Mouse (Mus musculus) midbrain, embryonic 10.5 days (tissue): ENCODE results near the gene Abl1. TPM values are rescaled to one million over a fixed set of nuclear protein-coding genes. Genes with fewer than 3 reads are reported as not detected.

Experiments used
- DNase-seq: peaks from one replicate; pipeline ENCODE4 v3.0.0-alpha.2; 2017; ENCODE audit warnings: low spot score
- H3K27ac ChIP-seq: fragments of 300-500 bp; sonication (generic); replicated peaks from 2 replicates; pipeline ENCODE4 v1.5.1; 2016; ENCODE audit warnings: mild to moderate bottlenecking
- H3K27me3 ChIP-seq: fragments of 300-500 bp; sonication (generic); 2 replicates; pipeline ENCODE4 v1.6.1; 2016; ENCODE audit warnings: low read depth, mild to moderate bottlenecking; ENCODE audit not compliant: poor library complexity, severe bottlenecking
- H3K36me3 ChIP-seq: fragments of 300-500 bp; sonication (generic); 2 replicates; pipeline ENCODE4 v1.6.1; 2016; ENCODE audit warnings: mild to moderate bottlenecking, moderate library complexity
- H3K4me1 ChIP-seq: fragments of 300-500 bp; sonication (generic); 2 replicates; pipeline ENCODE4 v1.6.1; 2016
- H3K4me3 ChIP-seq: fragments of 300-500 bp; sonication (generic); 2 replicates; pipeline ENCODE4 v1.5.1; 2016; ENCODE audit warnings: mild to moderate bottlenecking, moderate library complexity
- H3K9me3 ChIP-seq: fragments of 300-500 bp; sonication (generic); replicated peaks from 2 replicates; pipeline ENCODE4 v1.6.1; 2016; ENCODE audit warnings: mild to moderate bottlenecking
- WGBS: fragments of 180-500 bp; shearing (Covaris S2); methylation state at CpG from one replicate; pipeline ENCODE4 v1.1.7; 2016; 5-methylcytosine and 5-hydroxymethylcytosine counted together
- polyA plus RNA-seq: library from polyadenylated mRNA; unstranded; fragments of >200 nt; fragmentation: Nextera tagmentation; extraction: Ambion mirVana; gene quantifications from 2 replicates; pipeline ENCODE4 v1.2.1, GENCODE M21; 2016

Gene Abl1
- polyA plus RNA-seq, 1 experiment from 2014 or later, result 44.2 TPM

- Histone ChIP-seq H3K4me3 (no peak overlapping the region), H3K4me1 (no peaks in the 10 kb centered on the region; the same call in 1 of the 2 replicates), H3K27ac (no peak overlapping the region), H3K36me3 (no peaks in the 10 kb centered on the region; the same call in 1 of the 2 replicates), H3K27me3 (no peaks in the 10 kb centered on the region), H3K9me3 (no peaks in the 10 kb centered on the region)
- DNase-seq, result no peak
- WGBS, result 87% methylated on average over 3 of the region's 3 CpGs
Observed at GRCm38 (mm10) chr2:31732497-31732896, 44.3 kb downstream of the Abl1 start.

DNA sequence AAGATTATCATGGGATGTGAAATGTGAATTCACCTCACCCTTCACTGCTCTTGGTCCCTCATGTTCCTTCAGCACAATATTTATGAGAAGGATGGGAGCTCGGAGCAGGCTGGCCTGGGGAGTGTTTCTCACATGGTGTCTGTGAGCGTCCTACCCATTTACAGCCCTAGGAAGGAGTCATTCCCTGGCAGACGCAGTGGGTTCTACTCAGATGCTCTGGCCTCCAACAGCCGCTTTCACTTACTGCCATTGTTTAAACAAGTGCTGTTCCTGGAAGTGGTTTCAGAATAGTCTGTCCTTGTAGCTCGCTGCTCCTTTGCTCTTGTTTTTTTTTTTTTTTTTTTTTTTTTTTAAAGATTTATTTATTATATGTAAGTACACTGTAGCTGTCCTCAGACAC lies 45.4 kb downstream of the Abl1 start:
- Histone ChIP-seq H3K36me3 (no peaks in the 10 kb centered on the region; the same call in 1 of the 2 replicates), H3K9me3 (no peaks in the 10 kb centered on the region), H3K27ac (no peak overlapping the region), H3K4me3 (no peak overlapping the region), H3K4me1 (no peaks in the 10 kb centered on the region; the same call in 1 of the 2 replicates), H3K27me3 (no peaks in the 10 kb centered on the region)
- 81% methylated on average over 5 of the region's 5 CpGs for WGBS
- DNase-seq, result no peak

DNA sequence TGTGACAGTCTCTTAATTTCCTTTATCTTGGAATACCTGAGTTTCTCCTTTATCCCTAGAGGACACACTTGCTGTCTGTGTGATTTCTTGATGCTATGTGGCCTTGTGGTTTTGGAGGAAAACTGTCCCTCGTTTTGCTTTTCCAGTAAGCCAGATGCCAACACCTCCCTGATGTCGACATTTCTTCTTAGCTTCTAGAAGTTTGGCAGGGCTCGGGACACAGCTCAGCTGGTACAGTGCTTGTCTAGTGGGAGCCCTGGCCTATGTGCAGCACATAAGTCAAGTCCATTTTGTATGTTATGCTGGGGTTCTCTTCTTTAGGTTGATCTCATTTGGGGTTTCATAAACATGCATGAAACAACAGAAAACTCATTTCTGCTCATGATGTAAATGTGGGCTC lies 50.9 kb downstream of the Abl1 start:
- Histone ChIP-seq H3K9me3 (no peaks in the 10 kb centered on the region), H3K4me3 (no peak overlapping the region), H3K4me1 (peaks cover 5% of the 10 kb centered on the region; the same call in 1 of the 2 replicates), H3K36me3 (no peaks in the 10 kb centered on the region; the same call in 1 of the 2 replicates), H3K27ac (no peak overlapping the region), H3K27me3 (no peaks in the 10 kb centered on the region)
- WGBS, result 79% methylated on average over 3 of the region's 3 CpGs
- no peak for DNase-seq

DNA sequence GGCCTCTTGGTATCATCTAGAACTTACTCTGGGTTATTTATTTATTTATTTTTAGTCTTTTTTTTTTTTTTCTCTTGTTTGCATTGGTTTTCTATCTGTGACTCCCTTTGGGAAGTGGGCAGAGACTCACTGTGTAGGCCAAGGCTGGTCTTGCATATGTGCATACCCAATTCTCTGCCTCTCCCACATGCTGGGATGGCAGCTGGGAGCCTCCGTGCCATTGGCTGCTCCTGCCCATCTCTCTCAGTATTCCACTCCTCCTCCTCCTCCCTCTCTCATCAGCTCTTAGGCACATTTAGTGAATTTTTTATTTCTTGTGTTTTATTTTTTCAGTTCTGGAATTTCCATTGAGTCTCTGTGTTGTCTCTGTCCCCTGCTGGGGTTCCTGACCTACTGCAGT lies 53.6 kb downstream of the Abl1 start:
- H3K9me3 ChIP-seq, result no peaks in the 10 kb centered on the region
- H3K27ac ChIP-seq, result no peak overlapping the region
- H3K36me3 ChIP-seq, result no peaks in the 10 kb centered on the region
- H3K27me3 ChIP-seq, result no peaks in the 10 kb centered on the region
- no peak overlapping the region for H3K4me3 ChIP-seq
- peaks cover 28% of the 10 kb centered on the region for H3K4me1 ChIP-seq
- no peak for DNase-seq
- 39% methylated on average over 1 of the region's 1 CpGs for WGBS

- WGBS, result 54% methylated on average over 7 of the region's 7 CpGs
- Histone ChIP-seq H3K4me3 (no peak overlapping the region), H3K27me3 (no peaks in the 10 kb centered on the region), H3K4me1 (peaks cover 32% of the 10 kb centered on the region), H3K27ac (no peak overlapping the region), H3K9me3 (no peaks in the 10 kb centered on the region), H3K36me3 (no peaks in the 10 kb centered on the region)
- DNase-seq, result no peak
Observed at GRCm38 (mm10) chr2:31742134-31742533, 54.0 kb downstream of the Abl1 start.

DNA sequence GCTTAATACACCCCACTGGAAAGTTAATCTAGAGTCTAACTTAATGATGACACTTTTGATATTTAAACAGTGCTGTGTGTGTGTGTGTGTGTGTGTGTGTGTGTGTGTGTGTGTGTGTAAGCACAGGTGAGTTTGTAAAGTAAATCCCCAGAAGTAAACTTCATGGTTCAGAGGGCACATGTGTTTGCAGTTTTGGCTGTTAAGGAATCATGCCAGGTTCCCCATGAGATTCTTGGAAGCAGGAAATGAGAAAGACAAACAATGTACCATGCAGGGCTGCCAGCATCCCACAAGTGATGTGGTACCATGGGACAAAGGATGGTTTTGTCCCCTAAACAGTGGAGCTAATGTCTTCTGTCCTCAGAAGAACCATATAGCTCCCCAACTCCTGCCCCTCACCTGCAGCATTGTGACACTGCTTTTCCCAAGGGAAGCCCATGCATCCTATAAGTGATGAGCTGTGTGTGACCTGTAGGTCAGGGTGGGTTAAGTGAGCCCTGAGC lies 57.6 kb downstream of the Abl1 start:
- peaks cover 53% of the 10 kb centered on the region for H3K4me1 ChIP-seq
- no peak overlapping the region for H3K4me3 ChIP-seq
- H3K27ac ChIP-seq, result no peak overlapping the region
- H3K36me3 ChIP-seq, result no peaks in the 10 kb centered on the region
- H3K27me3 ChIP-seq, result no peaks in the 10 kb centered on the region
- DNase-seq, result no peak
- H3K9me3 ChIP-seq, result no peaks in the 10 kb centered on the region

DNA sequence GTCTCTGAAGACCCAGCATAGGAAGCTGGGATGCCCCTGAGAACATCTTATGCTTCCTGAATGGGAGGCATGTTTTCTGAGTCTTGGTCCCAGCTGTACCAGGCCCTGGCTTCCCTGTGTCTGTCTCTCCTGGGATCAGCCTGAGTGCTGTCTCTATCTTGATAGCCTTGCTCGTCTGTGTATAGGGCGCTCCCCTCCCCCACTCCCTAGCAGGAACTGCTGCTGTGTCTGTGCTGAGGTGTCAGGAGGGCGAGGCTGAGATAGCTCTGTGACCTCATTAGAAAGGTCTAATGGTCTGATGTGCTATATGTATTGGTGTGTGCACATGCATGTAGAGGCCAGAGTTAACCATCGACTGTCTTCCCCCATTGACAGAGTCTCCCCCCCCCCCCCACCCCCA lies 58.7 kb downstream of the Abl1 start:
- Histone ChIP-seq H3K27me3 (no peaks in the 10 kb centered on the region), H3K9me3 (no peaks in the 10 kb centered on the region), H3K4me1 (peaks cover 52% of the 10 kb centered on the region), H3K36me3 (no peaks in the 10 kb centered on the region), H3K4me3 (no peak overlapping the region), H3K27ac (no peak overlapping the region)
- 58% methylated on average over 4 of the region's 4 CpGs for WGBS
- no peak for DNase-seq

GRCm38 (mm10) chr2:31749046-31749709 lies 61.0 kb downstream of the Abl1 start:
- DNase-seq, result peak; percentile 40
- H3K9me3 ChIP-seq, result peaks cover 6% of the 10 kb centered on the region; the same call in 1 of the 2 replicates
- peak overlapping the region; percentile 22 for H3K4me3 ChIP-seq
- H3K36me3 ChIP-seq, result 0 out of 2 replicates have a peak, but pooled peaks cover 7% of the 10 kb centered on the region
- WGBS, result 23% methylated on average over 10 of the region's 10 CpGs
- peak overlapping the region; percentile 70 for H3K27ac ChIP-seq
- H3K4me1 ChIP-seq, result peaks cover 59% of the 10 kb centered on the region
- no peaks in the 10 kb centered on the region for H3K27me3 ChIP-seq

- WGBS, result 92% methylated on average over 5 of the region's 5 CpGs
- peaks cover 11% of the 10 kb centered on the region; the same call in 1 of the 2 replicates for H3K9me3 ChIP-seq
- H3K36me3 ChIP-seq, result 0 out of 2 replicates have a peak, but pooled peaks cover 7% of the 10 kb centered on the region
- DNase-seq, result no peak
- no peaks in the 10 kb centered on the region for H3K27me3 ChIP-seq
- no peak overlapping the region for H3K4me3 ChIP-seq
- peaks cover 50% of the 10 kb centered on the region for H3K4me1 ChIP-seq
- H3K27ac ChIP-seq, result no peak overlapping the region
Observed at GRCm38 (mm10) chr2:31750133-31750532, 62.0 kb downstream of the Abl1 start.

GRCm38 (mm10) chr2:31757472-31757871 lies 69.3 kb downstream of the Abl1 start:
- Histone ChIP-seq H3K27ac (no peak overlapping the region), H3K27me3 (0 out of 2 replicates have a peak, but pooled peaks cover 3% of the 10 kb centered on the region), H3K9me3 (peaks cover 11% of the 10 kb centered on the region; the same call in 1 of the 2 replicates), H3K4me3 (no peak overlapping the region), H3K4me1 (peaks cover 39% of the 10 kb centered on the region), H3K36me3 (peaks cover 11% of the 10 kb centered on the region; the same call in 1 of the 2 replicates)
- no peak for DNase-seq

GRCm38 (mm10) chr2:31758966-31759365 lies 70.8 kb downstream of the Abl1 start:
- Histone ChIP-seq H3K27ac (peak overlapping the region; percentile 99), H3K4me1 (peaks cover 49% of the 10 kb centered on the region), H3K4me3 (peak overlapping the region; percentile 90)

DNA sequence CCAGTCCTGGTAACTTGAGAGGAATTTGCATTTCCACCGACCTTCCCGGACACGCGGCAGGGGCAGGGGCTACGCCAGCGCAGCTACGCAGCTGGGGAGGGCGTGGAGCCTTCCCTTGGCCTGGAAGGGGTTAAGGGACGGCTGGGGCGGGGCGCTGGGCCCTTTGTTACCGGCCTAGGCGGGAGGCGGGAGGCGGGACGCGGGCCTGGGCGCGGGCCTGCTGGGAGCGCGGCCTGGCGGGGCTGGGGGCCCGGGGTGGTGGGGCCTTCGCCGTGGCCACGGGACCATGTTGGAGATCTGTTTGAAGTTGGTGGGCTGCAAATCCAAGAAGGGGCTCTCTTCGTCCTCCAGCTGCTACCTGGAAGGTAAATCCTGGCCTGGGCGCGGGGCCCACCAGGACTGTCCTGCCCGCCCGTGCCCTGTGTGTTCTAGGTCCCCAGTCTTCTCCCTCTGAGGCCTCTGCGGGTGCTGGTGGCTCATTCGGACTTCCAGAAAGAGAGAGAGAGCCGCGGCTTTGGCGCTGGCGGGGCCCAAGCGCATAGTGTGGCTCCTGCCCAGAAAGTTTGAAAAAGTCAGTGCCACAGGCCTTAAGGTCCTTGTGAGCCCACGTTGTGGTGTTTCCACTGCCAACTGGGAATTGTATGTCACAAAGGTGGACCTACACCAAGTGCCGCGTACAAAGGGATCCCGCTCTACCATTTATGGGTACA lies 71.7 kb downstream of the Abl1 start:
- peak overlapping the region; percentile 99 for H3K27ac ChIP-seq
- H3K4me3 ChIP-seq, result peak overlapping the region; percentile 90
- DNase-seq, result peak; percentile 92
- 0 out of 2 replicates have a peak, but pooled peaks cover 3% of the 10 kb centered on the region for H3K27me3 ChIP-seq
- peaks cover 50% of the 10 kb centered on the region for H3K4me1 ChIP-seq
- H3K9me3 ChIP-seq, result no peaks in the 10 kb centered on the region
- under 1% methylated on average over 42 of the region's 42 CpGs for WGBS
- peaks cover 4% of the 10 kb centered on the region; the same call in 1 of the 2 replicates for H3K36me3 ChIP-seq

More at GRCm38 (mm10) chr2:31758966-31759365, 70.8 kb downstream of the Abl1 start:
- WGBS, result 84% methylated on average over 5 of the region's 5 CpGs
- no peak for DNase-seq
- Histone ChIP-seq H3K36me3 (peaks cover 6% of the 10 kb centered on the region; the same call in 1 of the 2 replicates), H3K27me3 (0 out of 2 replicates have a peak, but pooled peaks cover 3% of the 10 kb centered on the region), H3K9me3 (peaks cover 7% of the 10 kb centered on the region; the same call in 1 of the 2 replicates)
